Mouse (Mus musculus) embryonic facial prominence, embryonic 12.5 days (tissue): ENCODE results near the gene Rftn2. TPM values are rescaled to one million over a fixed set of nuclear protein-coding genes. Genes with fewer than 3 reads are reported as not detected.

Source experiments
- ATAC-seq: fragments of 200-750 bp; cut with Nextera tagmentation; 2 replicates; pipeline ENCODE4 v1.8.0; 2017; ENCODE audit not compliant: insufficient number of reproducible peaks, insufficient read depth, low FRiP score, low TSS enrichment
- H3K27ac ChIP-seq: fragments of 300-500 bp; sonication (generic); 2 replicates; pipeline ENCODE4 v1.5.1; 2016; ENCODE audit warnings: mild to moderate bottlenecking
- H3K27me3 ChIP-seq: fragments of 300-500 bp; sonication (generic); 2 replicates; pipeline ENCODE4 v1.6.1; 2016; ENCODE audit warnings: mild to moderate bottlenecking, moderate library complexity
- H3K36me3 ChIP-seq: fragments of 300-500 bp; sonication (generic); 2 replicates; pipeline ENCODE4 v1.6.1; 2016; ENCODE audit warnings: mild to moderate bottlenecking
- H3K4me1 ChIP-seq: fragments of 300-500 bp; sonication (generic); 2 replicates; pipeline ENCODE4 v1.6.1; 2016
- H3K4me2 ChIP-seq: fragments of 300-500 bp; sonication (generic); replicated peaks from 2 replicates; pipeline ENCODE4 v1.6.1; 2016; ENCODE audit warnings: mild to moderate bottlenecking, moderate library complexity
- H3K4me3 ChIP-seq: fragments of 300-500 bp; sonication (generic); 2 replicates; pipeline ENCODE4 v1.5.1; 2016; ENCODE audit warnings: mild to moderate bottlenecking
- H3K9ac ChIP-seq: fragments of 300-500 bp; sonication (generic); 2 replicates; pipeline ENCODE4 v1.6.1; 2016; ENCODE audit warnings: mild to moderate bottlenecking, moderate library complexity
- H3K9me3 ChIP-seq: fragments of 300-500 bp; sonication (generic); 2 replicates; pipeline ENCODE4 v1.6.1; 2016; ENCODE audit warnings: mild to moderate bottlenecking, moderate library complexity
- WGBS: fragments of 180-500 bp; shearing (Covaris S2); methylation state at CpG from one replicate; pipeline ENCODE4 v1.1.7; 2016; 5-methylcytosine and 5-hydroxymethylcytosine counted together
- polyA plus RNA-seq: library from polyadenylated mRNA; unstranded; fragments of >200 nt; fragmentation: Nextera tagmentation; extraction: Ambion mirVana; gene quantifications from 2 replicates; pipeline ENCODE4 v1.2.1, GENCODE M21; 2016

Gene Rftn2
- polyA plus RNA-seq, 1 experiment from 2014 or later = 27.9 TPM

DNA sequence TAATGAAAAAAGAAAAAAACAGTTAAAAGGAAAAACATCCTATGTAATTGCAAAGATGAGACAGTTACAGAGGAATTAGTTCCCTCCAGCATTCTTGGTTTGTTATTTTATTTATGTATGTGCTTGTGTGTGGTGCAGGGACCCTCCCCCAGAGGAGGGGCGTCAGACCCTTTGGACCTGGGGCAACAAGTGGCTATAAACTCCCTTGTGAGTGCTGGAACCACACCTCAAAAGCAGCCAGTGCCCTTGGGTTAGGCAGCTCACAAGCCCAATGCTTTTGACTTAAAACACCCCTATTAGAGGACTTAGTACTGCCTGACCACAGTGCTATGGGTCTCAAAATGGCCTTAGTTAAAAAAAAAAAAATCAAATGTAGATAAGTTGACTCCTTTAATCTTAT, 794 bp upstream of the Rftn2 start:
- ATAC-seq = no peak
- Histone ChIP-seq H3K27me3 (no peaks in the 10 kb centered on the region), H3K9me3 (no peaks in the 10 kb centered on the region), H3K9ac (no peak overlapping the region), H3K4me2 (0 out of 2 replicates have a peak overlapping the region, but pooled peaks have one; percentile 21), H3K27ac (no peak overlapping the region), H3K4me1 (peaks cover 14% of the 10 kb centered on the region), H3K4me3 (no peak overlapping the region), H3K36me3 (no peaks in the 10 kb centered on the region)
- 39% methylated on average over 1 of the region's 1 CpGs for WGBS

DNA sequence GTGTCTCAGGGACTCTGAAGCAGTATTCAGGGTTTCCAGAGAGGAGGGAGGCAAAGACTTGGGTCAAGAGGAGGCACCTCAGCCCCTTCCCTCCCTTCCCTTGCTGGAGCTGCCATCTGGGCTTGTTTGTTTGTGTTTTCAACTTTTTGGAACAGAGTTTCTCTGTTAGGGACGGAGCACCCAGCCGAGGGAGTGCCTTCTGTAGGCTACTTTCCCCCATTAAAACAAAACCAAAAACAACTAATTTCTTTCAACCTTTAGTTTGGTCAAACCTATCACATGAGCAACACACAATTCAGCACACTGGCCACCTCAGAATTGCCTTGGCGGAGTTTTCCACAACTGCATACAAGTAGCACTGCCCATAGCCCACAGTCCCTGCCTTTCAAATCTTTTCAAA, 1.2 kb downstream of the Rftn2 start:
- H3K36me3 ChIP-seq = no peaks in the 10 kb centered on the region
- WGBS = 9% methylated on average over 3 of the region's 3 CpGs
- no peaks in the 10 kb centered on the region for H3K27me3 ChIP-seq
- H3K4me2 ChIP-seq = peak overlapping the region; percentile 62
- H3K4me1 ChIP-seq = peaks cover 17% of the 10 kb centered on the region
- peak overlapping the region; percentile 60 for H3K9ac ChIP-seq
- peak overlapping the region; percentile 41; the same call in 1 of the 2 replicates for H3K27ac ChIP-seq
- H3K9me3 ChIP-seq = no peaks in the 10 kb centered on the region
- ATAC-seq = no peak
- peak overlapping the region; percentile 48 for H3K4me3 ChIP-seq

DNA sequence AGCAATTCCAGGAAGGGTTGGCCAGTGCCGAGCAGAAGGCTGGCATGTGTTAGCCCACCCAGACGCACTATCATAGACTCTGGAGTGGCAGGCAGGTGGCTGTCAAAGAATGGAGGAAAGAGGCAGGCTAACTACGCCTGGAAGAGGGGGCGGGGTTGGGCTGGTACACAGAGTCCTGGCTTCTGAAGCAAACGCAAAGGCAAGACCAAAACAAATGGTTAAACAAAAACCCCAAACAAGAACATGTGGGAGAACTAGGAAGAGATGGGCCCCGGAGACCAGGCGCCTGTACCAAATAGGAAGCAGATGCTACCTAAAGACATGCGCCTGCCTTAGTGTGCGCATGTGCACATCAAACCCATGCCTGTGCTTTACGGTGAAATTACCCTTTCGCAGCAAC, 2.5 kb downstream of the Rftn2 start:
- Histone ChIP-seq H3K27ac (peak overlapping the region; percentile 7; the same call in 1 of the 2 replicates), H3K4me1 (peaks cover 17% of the 10 kb centered on the region), H3K27me3 (no peaks in the 10 kb centered on the region), H3K36me3 (no peaks in the 10 kb centered on the region), H3K4me3 (peak overlapping the region; percentile 48), H3K4me2 (peak overlapping the region; percentile 62), H3K9ac (no peak overlapping the region), H3K9me3 (no peaks in the 10 kb centered on the region)
- 21% methylated on average over 11 of the region's 11 CpGs for WGBS
- peak; percentile 68 for ATAC-seq

DNA sequence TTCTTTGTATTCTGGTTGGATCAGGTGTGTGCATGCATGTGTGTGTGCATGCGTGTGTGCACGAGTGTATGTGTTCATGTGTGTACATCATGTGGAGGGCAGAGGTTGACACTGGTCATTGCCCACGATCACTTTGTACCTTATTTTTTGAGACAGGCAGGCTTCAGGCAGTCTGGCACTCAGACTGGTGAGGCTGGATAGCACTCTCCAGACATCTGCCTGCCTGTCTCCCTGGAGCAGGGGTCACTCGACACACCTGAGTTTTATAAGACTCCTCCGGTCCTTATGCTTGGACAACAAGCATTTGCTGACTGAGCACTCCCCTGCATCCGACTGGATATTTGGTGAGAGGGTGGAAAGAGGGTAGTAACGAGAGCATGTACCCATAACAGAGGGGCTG, 3.6 kb downstream of the Rftn2 start:
- no peak overlapping the region for H3K4me2 ChIP-seq
- peaks cover 17% of the 10 kb centered on the region for H3K4me1 ChIP-seq
- H3K9ac ChIP-seq = no peak overlapping the region
- H3K27ac ChIP-seq = no peak overlapping the region
- H3K4me3 ChIP-seq = no peak overlapping the region
- 81% methylated on average over 7 of the region's 7 CpGs for WGBS
- ATAC-seq = no peak
- H3K9me3 ChIP-seq = no peaks in the 10 kb centered on the region
- H3K27me3 ChIP-seq = no peaks in the 10 kb centered on the region
- H3K36me3 ChIP-seq = no peaks in the 10 kb centered on the region

DNA sequence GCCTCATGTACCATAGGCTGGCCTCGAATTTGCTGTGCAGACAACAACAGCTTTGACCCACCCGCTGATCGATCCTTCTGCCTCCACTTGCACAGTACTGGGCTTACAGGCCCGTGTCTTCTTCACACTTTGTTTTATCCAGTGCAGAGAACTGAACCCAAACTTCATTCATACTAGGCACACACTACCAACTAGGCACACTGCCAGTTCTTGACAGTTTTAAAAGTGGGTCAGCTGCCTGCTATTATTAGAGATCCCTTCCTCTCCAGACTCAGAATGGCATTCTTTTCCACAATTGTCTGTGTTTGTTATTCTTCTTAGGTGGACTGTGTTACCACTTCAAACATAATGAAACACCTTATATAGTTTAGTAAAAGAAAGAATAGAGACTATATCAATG, 5.2 kb downstream of the Rftn2 start:
- Histone ChIP-seq H3K9me3 (no peaks in the 10 kb centered on the region), H3K27ac (0 out of 2 replicates have a peak overlapping the region, but pooled peaks have one; percentile 30), H3K4me3 (no peak overlapping the region), H3K36me3 (no peaks in the 10 kb centered on the region), H3K4me1 (peaks cover 17% of the 10 kb centered on the region), H3K4me2 (no peak overlapping the region), H3K9ac (no peak overlapping the region), H3K27me3 (no peaks in the 10 kb centered on the region)
- 79% methylated on average over 4 of the region's 4 CpGs for WGBS
- ATAC-seq = no peak

DNA sequence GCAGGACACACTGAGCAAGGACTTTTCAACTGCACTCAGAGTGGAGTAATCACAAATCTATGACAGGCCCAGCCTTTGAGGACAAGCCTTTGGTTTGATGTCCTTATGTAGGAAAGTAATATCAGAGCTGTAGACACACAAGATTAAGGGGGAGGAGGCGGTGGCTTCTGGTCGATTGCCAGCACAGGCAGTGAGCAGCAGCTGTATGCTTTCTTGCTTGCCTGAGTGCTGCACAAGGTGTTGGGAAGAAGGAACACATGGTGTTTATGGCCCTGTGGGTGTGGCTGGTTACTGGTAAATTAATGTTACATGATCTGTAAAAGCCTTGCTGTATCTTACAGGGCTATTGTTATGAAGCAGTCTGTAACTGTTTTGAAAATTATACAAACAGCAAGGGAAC, 9.4 kb downstream of the Rftn2 start:
- Histone ChIP-seq H3K36me3 (no peaks in the 10 kb centered on the region; the same call in 1 of the 2 replicates), H3K27me3 (no peaks in the 10 kb centered on the region), H3K4me3 (no peak overlapping the region), H3K4me1 (peaks cover 1% of the 10 kb centered on the region), H3K27ac (no peak overlapping the region), H3K9ac (no peak overlapping the region), H3K4me2 (no peak overlapping the region), H3K9me3 (no peaks in the 10 kb centered on the region)
- WGBS = 75% methylated on average over 2 of the region's 2 CpGs
- ATAC-seq = no peak

DNA sequence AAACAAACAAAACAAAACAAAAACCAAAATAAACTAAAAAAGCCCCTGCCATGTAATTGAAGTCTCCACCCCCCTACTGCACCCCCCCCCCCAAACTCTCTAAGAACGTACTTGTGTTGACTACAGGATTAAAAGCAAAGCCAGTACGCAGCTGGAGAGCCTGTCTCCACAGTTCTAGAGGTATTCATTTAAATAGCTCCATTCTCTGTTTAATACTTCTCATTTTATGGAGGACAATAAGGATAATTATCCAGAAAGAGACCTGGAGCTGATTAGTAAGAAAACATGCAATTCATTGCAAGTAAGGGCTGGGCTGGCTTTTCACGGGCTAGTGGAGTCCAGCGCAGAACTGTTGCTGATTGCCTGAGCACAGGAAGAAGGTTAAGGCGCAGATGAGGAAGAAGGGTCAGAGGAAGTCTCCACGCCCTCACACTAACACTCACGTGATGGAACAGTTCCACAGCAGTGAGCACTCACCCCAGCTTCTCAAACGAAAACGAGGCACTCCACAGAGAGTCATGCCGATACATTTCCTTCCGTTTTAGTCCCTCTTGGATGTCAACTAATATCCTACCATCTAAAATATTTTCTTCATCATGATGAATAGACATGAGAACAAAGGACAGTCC, 11.3 kb downstream of the Rftn2 start:
- no peak overlapping the region for H3K9ac ChIP-seq
- no peaks in the 10 kb centered on the region for H3K9me3 ChIP-seq
- no peak overlapping the region for H3K4me2 ChIP-seq
- peaks cover 11% of the 10 kb centered on the region; the same call in 1 of the 2 replicates for H3K4me1 ChIP-seq
- ATAC-seq = no peak
- 63% methylated on average over 11 of the region's 11 CpGs for WGBS
- H3K4me3 ChIP-seq = no peak overlapping the region
- H3K36me3 ChIP-seq = no peaks in the 10 kb centered on the region; the same call in 1 of the 2 replicates
- H3K27me3 ChIP-seq = no peaks in the 10 kb centered on the region
- no peak overlapping the region for H3K27ac ChIP-seq

DNA sequence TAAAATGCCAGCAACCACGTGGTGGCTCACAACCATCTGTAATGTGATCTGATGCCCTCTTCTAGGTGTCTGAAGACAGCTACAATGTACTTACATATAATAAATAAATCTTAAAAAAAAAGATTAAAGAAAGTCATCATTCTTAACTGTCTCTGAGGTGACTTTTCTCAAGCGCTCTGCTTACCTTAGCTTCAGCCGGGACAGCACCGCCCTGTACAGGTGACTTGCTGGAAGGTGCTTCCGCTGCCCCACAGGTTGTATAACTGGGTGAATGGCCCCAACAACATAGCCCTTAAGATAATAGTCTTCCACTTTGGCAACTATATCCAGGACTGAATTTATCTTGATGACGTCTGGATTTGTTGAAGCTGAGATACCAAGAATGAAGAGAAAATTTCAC, 12.6 kb downstream of the Rftn2 start:
- no peak for ATAC-seq
- Histone ChIP-seq H3K27me3 (no peaks in the 10 kb centered on the region), H3K27ac (no peak overlapping the region), H3K36me3 (no peaks in the 10 kb centered on the region; the same call in 1 of the 2 replicates), H3K4me1 (peaks cover 13% of the 10 kb centered on the region; the same call in 1 of the 2 replicates), H3K4me2 (no peak overlapping the region), H3K4me3 (no peak overlapping the region), H3K9ac (no peak overlapping the region), H3K9me3 (no peaks in the 10 kb centered on the region)
- 86% methylated on average over 6 of the region's 6 CpGs for WGBS

DNA sequence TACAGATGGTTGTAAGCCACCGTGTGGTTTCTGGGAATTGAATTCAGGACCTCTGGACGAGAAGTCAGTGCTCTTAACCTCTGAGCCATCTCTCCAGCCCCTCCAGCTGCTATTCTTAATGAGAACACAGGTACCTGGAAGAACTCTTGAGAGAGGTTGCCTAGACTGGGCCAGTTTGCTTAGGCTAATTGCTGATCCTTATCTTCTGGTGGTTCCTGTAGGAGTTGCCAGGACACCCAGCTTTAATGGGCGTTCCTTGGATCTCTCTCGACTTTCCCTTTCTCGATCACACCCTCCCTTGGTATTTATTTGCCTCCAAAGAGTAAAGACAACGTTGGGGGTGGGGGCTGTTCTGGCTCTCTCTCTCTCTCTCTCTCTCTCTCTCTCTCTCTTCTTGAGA, 13.1 kb downstream of the Rftn2 start:
- Histone ChIP-seq H3K27ac (no peak overlapping the region), H3K27me3 (no peaks in the 10 kb centered on the region), H3K9me3 (no peaks in the 10 kb centered on the region), H3K36me3 (no peaks in the 10 kb centered on the region; the same call in 1 of the 2 replicates), H3K4me1 (peaks cover 16% of the 10 kb centered on the region; the same call in 1 of the 2 replicates), H3K4me3 (no peak overlapping the region), H3K4me2 (no peak overlapping the region), H3K9ac (no peak overlapping the region)
- no peak for ATAC-seq
- WGBS = 63% methylated on average over 6 of the region's 6 CpGs

DNA sequence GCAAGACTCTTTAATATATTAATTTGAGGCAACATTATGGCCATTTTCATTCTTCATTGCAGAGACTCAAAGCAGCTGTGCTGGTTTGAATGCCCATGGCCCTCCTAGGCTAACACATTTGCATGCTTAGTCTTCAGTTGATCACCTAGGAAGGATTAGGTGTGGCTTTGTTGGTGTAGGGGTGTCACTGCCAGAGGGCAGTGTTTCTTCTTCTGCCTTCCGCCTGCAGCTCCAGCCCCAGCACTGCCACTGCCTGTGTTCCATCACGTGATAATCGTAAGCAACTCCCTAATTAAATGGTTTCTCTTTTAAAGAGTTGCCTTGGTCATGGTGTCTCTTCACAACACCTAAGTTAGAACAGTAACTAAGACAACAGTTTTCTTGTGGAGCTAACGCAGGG, 13.8 kb downstream of the Rftn2 start:
- Histone ChIP-seq H3K9ac (no peak overlapping the region), H3K36me3 (peaks cover 1% of the 10 kb centered on the region; the same call in 1 of the 2 replicates), H3K4me2 (no peak overlapping the region), H3K4me3 (no peak overlapping the region), H3K27me3 (no peaks in the 10 kb centered on the region), H3K9me3 (no peaks in the 10 kb centered on the region), H3K4me1 (peaks cover 16% of the 10 kb centered on the region; the same call in 1 of the 2 replicates), H3K27ac (no peak overlapping the region)
- 76% methylated on average over 4 of the region's 4 CpGs for WGBS
- no peak for ATAC-seq

DNA sequence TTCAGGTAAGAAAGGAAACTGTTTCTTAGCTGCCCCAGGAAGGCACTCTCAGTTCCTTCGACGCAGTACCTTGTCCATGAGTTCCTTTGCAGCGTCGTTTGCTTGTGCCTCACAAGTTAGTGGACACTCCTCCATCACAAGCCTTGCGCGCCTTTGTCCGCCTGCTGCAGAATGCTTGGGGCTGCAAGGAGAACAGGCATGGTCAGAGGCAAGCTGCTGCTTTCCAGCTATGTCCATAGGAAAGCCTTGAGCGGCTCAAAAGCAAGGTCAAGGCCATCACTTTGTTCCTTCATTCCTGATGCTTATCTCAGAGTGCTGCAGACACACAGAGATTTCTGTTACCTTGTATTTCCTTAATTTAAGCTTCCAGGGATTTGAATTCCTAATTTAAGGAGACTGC, 15.5 kb downstream of the Rftn2 start:
- H3K4me3 ChIP-seq = no peak overlapping the region
- no peaks in the 10 kb centered on the region for H3K9me3 ChIP-seq
- no peak overlapping the region for H3K27ac ChIP-seq
- H3K27me3 ChIP-seq = no peaks in the 10 kb centered on the region
- H3K9ac ChIP-seq = no peak overlapping the region
- ATAC-seq = no peak
- peaks cover 16% of the 10 kb centered on the region; the same call in 1 of the 2 replicates for H3K4me1 ChIP-seq
- peaks cover 2% of the 10 kb centered on the region; the same call in 1 of the 2 replicates for H3K36me3 ChIP-seq
- H3K4me2 ChIP-seq = no peak overlapping the region
- 74% methylated on average over 8 of the region's 8 CpGs for WGBS

DNA sequence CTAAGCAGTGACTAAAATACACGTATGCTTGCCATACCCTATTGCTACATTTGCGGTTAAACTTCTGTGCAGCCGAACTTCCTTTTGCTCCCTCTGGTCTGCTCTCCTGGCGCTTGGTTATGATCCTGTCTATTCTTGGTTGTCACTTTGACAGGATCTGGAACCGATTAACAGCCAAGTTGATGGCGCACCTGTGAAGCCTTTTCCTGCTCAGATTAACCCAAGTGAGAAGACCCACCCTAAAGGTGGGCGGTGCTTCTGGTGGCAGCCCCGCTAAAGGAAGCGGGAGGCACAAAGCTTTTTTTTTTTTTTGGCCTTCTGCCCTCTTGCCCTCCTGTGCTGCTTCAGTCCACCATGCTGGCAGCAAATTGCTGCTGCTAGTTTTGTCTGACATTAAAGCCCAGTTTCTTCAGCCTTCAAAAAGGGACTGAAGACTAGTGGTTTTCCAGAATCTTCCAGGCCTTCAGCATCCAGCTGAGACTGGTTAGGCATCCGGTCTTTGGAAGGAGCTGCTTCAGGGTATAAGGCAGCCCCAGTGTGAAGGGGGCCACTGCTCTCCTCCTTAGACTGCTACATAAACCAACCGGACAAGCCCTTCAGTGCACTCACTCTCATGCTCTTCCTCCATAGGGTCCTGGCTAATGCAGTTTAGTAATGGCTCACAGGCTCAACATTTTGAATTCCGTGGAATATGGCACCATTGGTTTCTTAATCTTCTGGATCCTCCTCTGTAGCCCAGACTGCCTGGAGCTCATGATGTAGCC, 16.2 kb downstream of the Rftn2 start:
- Histone ChIP-seq H3K4me2 (no peak overlapping the region), H3K9me3 (no peaks in the 10 kb centered on the region), H3K4me3 (no peak overlapping the region), H3K4me1 (peaks cover 16% of the 10 kb centered on the region; the same call in 1 of the 2 replicates), H3K9ac (no peak overlapping the region), H3K27me3 (no peaks in the 10 kb centered on the region), H3K27ac (no peak overlapping the region), H3K36me3 (peaks cover 2% of the 10 kb centered on the region; the same call in 1 of the 2 replicates)
- ATAC-seq = no peak
- 23% methylated on average over 12 of the region's 12 CpGs for WGBS
